In genomic region chr5:140506096-140506794, GRCm38 (mm10) we compare ENCODE assay signal across 9 mouse cellular contexts. TPM values are rescaled to one million over a fixed set of nuclear protein-coding genes. Genes with fewer than 3 reads are reported as not detected.
A peak's percentile ranks its signal among the peaks of the same experiment; 100 is the strongest.
DNase-seq lines count a peak whose midpoint lies in the region; ATAC-seq and TF ChIP-seq lines count a peak whose summit lies in the region.
"Had no signal": no experiment of that assay in that cellular context is flagged by ENCODE, and none has a peak within 500 bp of the region (broad histone marks: within the 10 kb centered on the region; RNA-seq: fewer than 3 reads in every experiment).

No protein-coding gene starts in this region.

- TF ChIP-seq EP300 in heart, postnatal 0 days (IDR thresholded peaks at IDR 0.05; ENCODE audit: low read depth): no peak

- peaks cover 22% of the 10 kb centered on the region for H3K4me1 ChIP-seq in heart, postnatal 0 days (ENCODE audit: control insufficient read depth, insufficient read depth)
- peaks cover 46% of the 10 kb centered on the region for H3K4me1 ChIP-seq in lung, embryonic 16.5 days (replicated peaks; ENCODE audit: control insufficient read depth, insufficient read depth, low read length)
- H3K4me1 ChIP-seq in stomach, embryonic 15.5 days: peaks cover 53% of the 10 kb centered on the region

- no peaks in the 10 kb centered on the region for H3K27me3 ChIP-seq in heart, postnatal 0 days (ENCODE audit: control insufficient read depth, insufficient read depth, low read length)
- no peaks in the 10 kb centered on the region for H3K27me3 ChIP-seq in lung, embryonic 16.5 days (ENCODE audit: control insufficient read depth, insufficient read depth, low read depth, low read length)
- no peaks in the 10 kb centered on the region for H3K27me3 ChIP-seq in stomach, embryonic 15.5 days (replicated peaks)

- WGBS in heart, postnatal 0 days: 40% methylated on average over 22 of the region's 22 CpGs
- WGBS in lung, embryonic 16.5 days: 22% methylated on average over 22 of the region's 22 CpGs
- WGBS in stomach, embryonic 15.5 days: 21% methylated on average over 22 of the region's 22 CpGs

- TF ChIP-seq CTCF in heart, postnatal 0 days (IDR thresholded peaks at IDR 0.05; ENCODE audit: low read depth): no peak

- peak overlapping the region; percentile 55 for H3K9ac ChIP-seq in heart, postnatal 0 days (replicated peaks; ENCODE audit: low read depth, low read length)
- peak overlapping the region; percentile 75 for H3K9ac ChIP-seq in lung, embryonic 16.5 days (ENCODE audit: low read length)
- H3K9ac ChIP-seq in stomach, embryonic 15.5 days: peak overlapping the region; percentile 58; the same call in 1 of the 2 replicates

- no peak for ATAC-seq in heart, postnatal 0 days (ENCODE audit: insufficient read depth, low read depth)
- no peak for ATAC-seq in lung, embryonic 16.5 days (ENCODE audit: low read depth)
- ATAC-seq in stomach, embryonic 15.5 days (ENCODE audit: insufficient read depth, low FRiP score, low read depth): no peak

- no peaks in the 10 kb centered on the region for H3K36me3 ChIP-seq in heart, postnatal 0 days (replicated peaks; ENCODE audit: control insufficient read depth, insufficient read depth, low read length)
- H3K36me3 ChIP-seq in lung, embryonic 16.5 days (ENCODE audit: control insufficient read depth, insufficient read depth, low read length): no peaks in the 10 kb centered on the region
- H3K36me3 ChIP-seq in stomach, embryonic 15.5 days: no peaks in the 10 kb centered on the region

- DNase-seq in cerebellum, adult 11 months: peak; percentile 30
- no peak for DNase-seq in cerebellum, adult 9-11 months
- DNase-seq in right cerebral cortex, postnatal 25 days: peak; percentile 27
- DNase-seq in right cerebral cortex, postnatal 14 days: no peak
- no peak for DNase-seq in heart, postnatal 0 days (ENCODE audit: low spot score)
- no peak for DNase-seq in layer of hippocampus, adult 9-11 months

- H3K27ac ChIP-seq in heart, postnatal 0 days (ENCODE audit: low read depth): peak overlapping the region; percentile 64
- peak overlapping the region; percentile 66 for H3K27ac ChIP-seq in lung, embryonic 16.5 days (ENCODE audit: low read length)
- H3K27ac ChIP-seq in stomach, embryonic 15.5 days: peak overlapping the region; percentile 63

- peak overlapping the region; percentile 63 for H3K4me3 ChIP-seq in heart, postnatal 0 days (ENCODE audit: low read depth, low read length)
- H3K4me3 ChIP-seq in lung, embryonic 16.5 days (ENCODE audit: low read length): peak overlapping the region; percentile 80
- peak overlapping the region; percentile 72 for H3K4me3 ChIP-seq in stomach, embryonic 15.5 days (replicated peaks)

- H3K9me3 ChIP-seq in heart, postnatal 0 days (replicated peaks; ENCODE audit: control insufficient read depth, low read length): no peaks in the 10 kb centered on the region
- no peaks in the 10 kb centered on the region for H3K9me3 ChIP-seq in lung, embryonic 16.5 days (ENCODE audit: control insufficient read depth, low read length)
- no peaks in the 10 kb centered on the region for H3K9me3 ChIP-seq in stomach, embryonic 15.5 days

- peak overlapping the region; percentile 81 for H3K4me2 ChIP-seq in heart, postnatal 0 days (ENCODE audit: low read depth, low read length)
- H3K4me2 ChIP-seq in lung, embryonic 16.5 days (ENCODE audit: low read depth, low read length): peak overlapping the region; percentile 95
- H3K4me2 ChIP-seq in stomach, embryonic 15.5 days: peak overlapping the region; percentile 86

RNA-seq across cellular contexts. Expression of gene Chst12, which starts 0.9 kb away (rescaled TPM):
- total RNA-seq in heart, postnatal 0 days (2014; rRNA removed; ENCODE audit: low replicate concordance): 4.1 and 4.7 TPM in 2 replicates
- polyA plus RNA-seq in heart, postnatal 0 days (2015; fragmentation: Nextera tagmentation; extraction: Ambion mirVana): 5.9 and 6.6 TPM in 2 replicates
- polyA plus RNA-seq in lung, embryonic 16.5 days (2015; fragmentation: Nextera tagmentation; extraction: Ambion mirVana): 20.7 and 23.0 TPM in 2 replicates
- polyA plus RNA-seq in stomach, embryonic 15.5 days (2015; fragmentation: Nextera tagmentation; extraction: Ambion mirVana): 21.1 and 21.7 TPM in 2 replicates

RNA-seq across cellular contexts. Expression of gene Grifin, which starts 58.6 kb away (rescaled TPM):
- not detected in 2 replicates for total RNA-seq in heart, postnatal 0 days (2014; rRNA removed; ENCODE audit: low replicate concordance)
- not detected in 2 replicates for polyA plus RNA-seq in heart, postnatal 0 days (2015; fragmentation: Nextera tagmentation; extraction: Ambion mirVana)
- 0.63 TPM in 1 of 2 replicates, not detected in the other for polyA plus RNA-seq in lung, embryonic 16.5 days (2015; fragmentation: Nextera tagmentation; extraction: Ambion mirVana)
- polyA plus RNA-seq in stomach, embryonic 15.5 days (2015; fragmentation: Nextera tagmentation; extraction: Ambion mirVana): 0.23 and 0.39 TPM in 2 replicates
- total RNA-seq: heart, postnatal 36 days had no signal

Comparison
In these comparisons a context has a peak if more than half of its experiments do, and no peak if none do; other contexts are left out.
1. DNase-seq: peak in cerebellum, adult 11 months (single experiment) and right cerebral cortex, postnatal 25 days (single experiment); none in cerebellum, adult 9-11 months (single experiment), right cerebral cortex, postnatal 14 days (single experiment), heart, postnatal 0 days (single experiment) and layer of hippocampus, adult 9-11 months (single experiment).
2. Peak in every context shown above with its lines, with median percentiles within 50 percentile points of each other: H3K27ac ChIP-seq, H3K4me2 ChIP-seq, H3K4me3 ChIP-seq and H3K9ac ChIP-seq.